In genomic region chr16:44361921-44362890, GRCm38 (mm10) we compare ENCODE assay signal across 9 mouse cellular contexts. TPM values are rescaled to one million over a fixed set of nuclear protein-coding genes. Genes with fewer than 3 reads are reported as not detected.
DNase-seq lines count a peak whose midpoint lies in the region; TF ChIP-seq lines count a peak whose summit lies in the region.
"Had no signal": no experiment of that assay in that cellular context is flagged by ENCODE, and none has a peak within 500 bp of the region (broad histone marks: within the 10 kb centered on the region; RNA-seq: fewer than 3 reads in every experiment).

No protein-coding gene starts in this region.

- no peak for TF ChIP-seq EP300 in heart, adult 2 months (IDR thresholded peaks at IDR 0.05; ENCODE audit: insufficient read depth, low read depth, low read length)

- no peak for TF ChIP-seq POLR2A in heart, adult 2 months (IDR thresholded peaks at IDR 0.05; ENCODE audit: insufficient read depth, low read depth, low read length)

- DNase-seq in heart, adult 2 months: peak in 1 of 2 experiments; percentile 15
- no peak for DNase-seq in heart, embryonic 10.5 days (ENCODE audit: low spot score)
- DNase-seq in spleen, postnatal 36 days (ENCODE audit: low spot score in 2 of 2): peak; percentile 13 to 28
- no peak for DNase-seq in spleen, postnatal 4 days (ENCODE audit: low spot score in 2 of 2)
- peak; percentile 48 for DNase-seq in cerebellum, adult 8-10 months
- peak; percentile 40 to 65 for DNase-seq in kidney, postnatal 36 days
- DNase-seq in retina, postnatal 7 days (ENCODE audit: low read depth, low spot score): peak; percentile 9
- no peak for DNase-seq in urinary bladder, postnatal 14 days (ENCODE audit: low spot score)

- no peak overlapping the region for H3K9ac ChIP-seq in heart, adult 2 months (ENCODE audit: low read depth, low read length)
- H3K9ac ChIP-seq: neural tube, embryonic 13.5 days had no signal

- H3K27ac ChIP-seq in heart, adult 2 months: peak overlapping the region; percentile 6; the same call in 1 of the 2 replicates
- no peak overlapping the region for H3K27ac ChIP-seq in heart, embryonic 10.5 days
- H3K27ac ChIP-seq: neural tube, embryonic 13.5 days had no signal

- TF ChIP-seq CTCF in heart, adult 2 months (IDR thresholded peaks at IDR 0.05): peak; percentile 93

- no peaks in the 10 kb centered on the region for H3K9me3 ChIP-seq in heart, embryonic 10.5 days
- H3K9me3 ChIP-seq: neural tube, embryonic 13.5 days had no signal

- peaks cover 8% of the 10 kb centered on the region for H3K36me3 ChIP-seq in heart, adult 2 months (ENCODE audit: control insufficient read depth, insufficient read depth, low read length)
- peaks cover 36% of the 10 kb centered on the region for H3K36me3 ChIP-seq in heart, embryonic 10.5 days

- WGBS in heart, adult 2 months: 50% methylated on average over 10 of the region's 10 CpGs
- 87% methylated on average over 10 of the region's 10 CpGs for WGBS in heart, embryonic 10.5 days

- H3K4me3 ChIP-seq in heart, adult 2 months: no peak overlapping the region
- no peak overlapping the region for H3K4me3 ChIP-seq in heart, embryonic 10.5 days
- H3K4me3 ChIP-seq: neural tube, embryonic 13.5 days had no signal

- H3K4me1 ChIP-seq in heart, adult 2 months (ENCODE audit: control insufficient read depth, insufficient read depth, low read length): peaks cover 7% of the 10 kb centered on the region
- no peaks in the 10 kb centered on the region for H3K4me1 ChIP-seq in heart, embryonic 10.5 days
- H3K4me1 ChIP-seq: neural tube, embryonic 13.5 days had no signal

- intact Hi-C loops in heart, adult 2 months (cut with DNase I): loop anchor here (1.0 to 10.0 kb wide), 3 partner anchors 63 to 217 kb away; no protein-coding TSS in a partner anchor

- H3K27me3 ChIP-seq in heart, adult 2 months (ENCODE audit: control insufficient read depth, insufficient read depth, low read length): no peaks in the 10 kb centered on the region
- H3K27me3 ChIP-seq in heart, embryonic 10.5 days (ENCODE audit: insufficient read depth, poor library complexity, severe bottlenecking): no peaks in the 10 kb centered on the region
- H3K27me3 ChIP-seq: neural tube, embryonic 13.5 days had no signal

- no peaks in the 10 kb centered on the region for H3K79me2 ChIP-seq in heart, adult 2 months (replicated peaks; ENCODE audit: control insufficient read depth, insufficient read depth, low read length)

RNA-seq across cellular contexts. Expression of gene Spice1, which starts 15.3 kb away (rescaled TPM):
- total RNA-seq in heart, adult 2 months (2021): 1 to 10 TPM; 9.3 to 10.0 TPM
- polyA plus RNA-seq in heart, adult 2 months (2012; rRNA removed): 4.5 and 6.5 TPM in 2 replicates
- polyA plus RNA-seq in heart, embryonic 10.5 days (2016; fragmentation: Nextera tagmentation; extraction: Ambion mirVana): 22.0 and 23.8 TPM in 2 replicates

RNA-seq across cellular contexts. Expression of gene Sidt1, which starts 29.2 kb away (rescaled TPM):
- under 1 TPM; 0.32 to 0.37 TPM for total RNA-seq in heart, adult 2 months (2021)
- polyA plus RNA-seq in heart, adult 2 months (2012; rRNA removed): 0.76 and 1.3 TPM in 2 replicates
- not detected in 2 replicates for polyA plus RNA-seq in heart, embryonic 10.5 days (2016; fragmentation: Nextera tagmentation; extraction: Ambion mirVana)

RNA-seq across cellular contexts. Expression of gene Cfap44, which starts 32.4 kb away (rescaled TPM):
- not detected for total RNA-seq in heart, adult 2 months (2021)
- 0.55 TPM in 1 of 2 replicates, not detected in the other for polyA plus RNA-seq in heart, adult 2 months (2012; rRNA removed)
- polyA plus RNA-seq in heart, embryonic 10.5 days (2016; fragmentation: Nextera tagmentation; extraction: Ambion mirVana): 0.21 and 0.26 TPM in 2 replicates

Comparison
In these comparisons a context has a peak if more than half of its experiments do, and no peak if none do; other contexts are left out.
1. DNase-seq: peak in spleen, postnatal 36 days (2 of 2), cerebellum, adult 8-10 months (single experiment), kidney, postnatal 36 days (2 of 2) and retina, postnatal 7 days (single experiment); none in heart, embryonic 10.5 days (single experiment), spleen, postnatal 4 days (0 of 2) and urinary bladder, postnatal 14 days (single experiment).